Mouse (Mus musculus) heart, postnatal 0 days (tissue): ENCODE measurements around the gene Eps15l1. TPM values are rescaled to one million over a fixed set of nuclear protein-coding genes. Genes with fewer than 3 reads are reported as not detected.
A peak's percentile ranks its signal among the peaks of the same experiment; 100 is the strongest.

Experiments
- ATAC-seq: fragments of 200-750 bp; cut with Nextera tagmentation; 2 replicates; pipeline ENCODE4 v1.8.0; 2017; ENCODE audit warnings: low read depth, moderate number of reproducible peaks, moderate library complexity; ENCODE audit not compliant: insufficient read depth
- DNase-seq: peaks from one replicate; pipeline ENCODE4 v3.0.0-alpha.2; 2016; ENCODE audit warnings: low spot score
- H3K27ac ChIP-seq: fragments of 300-500 bp; sonication (generic); 2 replicates; pipeline ENCODE4 v1.5.1; 2014; ENCODE audit warnings: low read depth, mild to moderate bottlenecking
- H3K27me3 ChIP-seq: fragments of 300-500 bp; sonication (generic); 2 replicates; pipeline ENCODE4 v1.6.1; 2014; ENCODE audit warnings: low read length, mixed read lengths; ENCODE audit not compliant: control insufficient read depth, insufficient read depth
- H3K36me3 ChIP-seq: fragments of 300-500 bp; sonication (generic); replicated peaks from 2 replicates; pipeline ENCODE4 v1.6.1; 2014; ENCODE audit warnings: low read length, mixed read lengths; ENCODE audit not compliant: control insufficient read depth, insufficient read depth
- H3K4me1 ChIP-seq: fragments of 300-500 bp; sonication (generic); 2 replicates; pipeline ENCODE4 v1.6.1; 2014; ENCODE audit warnings: antibody characterized with exemption; ENCODE audit not compliant: control insufficient read depth, insufficient read depth
- H3K4me2 ChIP-seq: fragments of 300-500 bp; sonication (generic); 2 replicates; pipeline ENCODE4 v1.6.1; 2014; ENCODE audit warnings: low read depth, mild to moderate bottlenecking, low read length, moderate library complexity
- H3K4me3 ChIP-seq: fragments of 300-500 bp; sonication (generic); 2 replicates; pipeline ENCODE4 v1.5.1; 2014; ENCODE audit warnings: low read depth, low read length
- H3K9ac ChIP-seq: fragments of 300-500 bp; sonication (generic); replicated peaks from 2 replicates; pipeline ENCODE4 v1.6.1; 2014; ENCODE audit warnings: low read depth, low read length, mixed read lengths
- H3K9me3 ChIP-seq: fragments of 300-500 bp; sonication (generic); replicated peaks from 2 replicates; pipeline ENCODE4 v1.6.1; 2016; ENCODE audit warnings: low read length; ENCODE audit not compliant: control insufficient read depth
- CTCF ChIP-seq: IDR thresholded peaks from 2 replicates; pipeline ENCODE4 v1.5.1; 2016; ENCODE audit warnings: antibody characterized with exemption, control low read depth, low read depth
- EP300 ChIP-seq: IDR thresholded peaks from 2 replicates; pipeline ENCODE4 v1.6.1; 2016; ENCODE audit warnings: antibody characterized with exemption, low read depth
- WGBS: fragments of 180-500 bp; shearing (Covaris S2); extraction: QIAGEN DNeasy Blood & Tissue Kit; methylation state at CpG from one replicate; pipeline ENCODE4 v1.1.7; 2014; 5-methylcytosine and 5-hydroxymethylcytosine counted together
- polyA plus RNA-seq: library from polyadenylated mRNA; unstranded; fragments of >200 nt; fragmentation: Nextera tagmentation; extraction: Ambion mirVana; gene quantifications from 2 replicates; pipeline ENCODE4 v1.2.1, GENCODE M21; 2015
- total RNA-seq: library from RNA; depleted of rRNA; stranded (reverse); fragments of >200 nt; gene quantifications from 2 replicates; pipeline ENCODE4 v1.2.3, GENCODE M21; 2014; ENCODE audit warnings: low replicate concordance

Eps15l1 gene
- total and polyA plus RNA-seq, 2 experiments from 2014 or later = 24.9 to 52.7 TPM

DNA sequence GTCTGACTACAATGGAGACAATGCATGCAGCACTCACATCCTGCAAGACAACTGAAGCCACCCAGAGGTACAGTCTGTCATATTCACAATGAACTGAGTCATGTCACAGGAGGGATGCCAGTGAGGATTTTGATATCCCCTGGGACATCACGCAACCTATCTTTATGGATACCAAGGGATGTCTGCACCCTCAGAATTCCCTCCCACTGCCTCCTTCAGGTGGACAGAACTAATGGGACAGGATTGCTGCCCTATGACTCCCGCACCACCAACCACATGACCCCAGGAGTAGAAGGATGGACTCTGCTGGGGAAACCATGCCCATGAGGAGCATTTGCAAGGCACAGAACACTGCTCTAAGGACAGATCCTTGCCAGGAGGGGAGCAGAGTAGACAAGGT is 54.8 kb downstream of the Eps15l1 start:
- ATAC-seq (no peak), DNase-seq (no peak)
- Histone ChIP-seq H3K27ac (no peak overlapping the region), H3K9me3 (no peaks in the 10 kb centered on the region), H3K9ac (no peak overlapping the region), H3K4me3 (no peak overlapping the region), H3K4me2 (no peak overlapping the region), H3K27me3 (no peaks in the 10 kb centered on the region), H3K4me1 (0 out of 2 replicates have a peak, but pooled peaks cover 6% of the 10 kb centered on the region), H3K36me3 (peaks cover 93% of the 10 kb centered on the region)
- TF ChIP-seq CTCF (no peak), EP300 (no peak)
- 94% methylated on average over 2 of the region's 2 CpGs for WGBS

DNA sequence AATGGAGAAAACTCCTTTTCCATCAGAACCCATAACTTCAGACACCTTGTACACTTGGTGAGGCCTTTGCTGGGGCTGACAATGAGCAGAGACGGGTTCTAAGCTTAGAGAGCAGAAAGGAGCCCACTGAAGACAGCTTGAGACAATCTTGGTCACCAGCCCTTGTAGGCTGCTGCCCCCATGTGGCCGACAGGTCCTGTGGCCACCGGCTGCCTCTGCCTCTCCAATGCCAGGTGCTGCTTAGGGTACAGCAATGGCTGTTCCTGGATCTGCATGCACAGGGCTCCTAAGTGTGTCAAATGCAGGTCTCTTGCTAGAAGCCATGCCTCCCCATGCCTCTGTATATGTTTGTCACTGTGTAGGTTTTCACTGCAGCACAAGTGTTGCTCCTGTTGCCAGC is 55.4 kb downstream of the Eps15l1 start:
- Histone ChIP-seq H3K4me2 (no peak overlapping the region), H3K9me3 (no peaks in the 10 kb centered on the region), H3K9ac (0 out of 2 replicates have a peak overlapping the region, but pooled peaks have one; percentile 2), H3K36me3 (peaks cover 90% of the 10 kb centered on the region), H3K4me3 (no peak overlapping the region), H3K27ac (no peak overlapping the region), H3K27me3 (no peaks in the 10 kb centered on the region), H3K4me1 (0 out of 2 replicates have a peak, but pooled peaks cover 6% of the 10 kb centered on the region)
- ATAC-seq = peak; percentile 76
- 12% methylated on average over 3 of the region's 3 CpGs for WGBS
- TF ChIP-seq EP300 = 0 out of 2 replicates have a peak, but pooled peaks have one; percentile 42
- peak; percentile 97 for TF ChIP-seq CTCF
- DNase-seq = peak; percentile 80

DNA sequence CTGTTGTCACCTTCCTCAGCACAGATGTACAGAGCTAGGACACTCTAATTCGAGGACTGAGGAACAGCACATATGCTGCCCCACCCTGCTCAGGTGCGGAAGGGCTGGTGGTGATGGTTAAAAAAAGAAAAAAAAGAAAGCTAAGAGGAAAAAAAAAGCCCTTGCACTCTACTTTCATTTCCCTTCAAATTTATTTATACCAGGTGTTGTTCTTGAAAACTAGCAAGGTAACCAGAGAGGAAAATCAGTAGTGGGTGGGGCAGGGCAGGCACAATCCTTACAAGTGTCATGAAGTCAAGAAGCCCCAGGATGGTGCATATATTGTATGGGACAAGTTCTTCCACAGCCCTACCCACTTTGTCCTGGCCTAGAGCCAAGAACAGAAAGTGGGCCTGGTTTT is 56.2 kb downstream of the Eps15l1 start:
- no peak for ATAC-seq
- peaks cover 82% of the 10 kb centered on the region for H3K36me3 ChIP-seq
- DNase-seq = no peak

DNA sequence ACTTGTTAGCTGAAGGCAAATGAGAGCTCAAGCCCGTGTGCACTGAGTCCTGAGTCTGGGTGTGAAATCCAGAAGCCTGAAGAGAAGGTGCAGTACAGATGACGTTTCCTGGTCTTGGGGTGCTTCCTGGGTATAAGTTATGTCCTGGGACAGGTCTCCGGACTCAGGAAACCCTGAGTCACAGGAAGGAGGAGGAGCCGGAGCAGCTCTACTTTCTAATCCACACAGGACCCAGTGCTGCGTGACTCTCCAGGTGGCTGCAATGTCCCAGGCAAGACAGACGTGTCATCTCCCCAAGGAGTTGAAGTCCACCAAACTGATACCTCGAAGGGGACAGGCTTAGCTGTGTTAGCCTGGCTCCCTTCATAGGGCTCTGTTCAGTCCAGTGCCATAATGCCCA is 57.8 kb downstream of the Eps15l1 start:
- TF ChIP-seq EP300 (no peak), CTCF (no peak)
- peaks cover 82% of the 10 kb centered on the region for H3K36me3 ChIP-seq
- no peak overlapping the region for H3K27ac ChIP-seq
- 79% methylated on average over 7 of the region's 7 CpGs for WGBS
- H3K4me3 ChIP-seq = no peak overlapping the region
- ATAC-seq (no peak), DNase-seq (no peak)
- H3K4me1 ChIP-seq = 0 out of 2 replicates have a peak, but pooled peaks cover 6% of the 10 kb centered on the region
- H3K27me3 ChIP-seq = no peaks in the 10 kb centered on the region
- no peak overlapping the region for H3K4me2 ChIP-seq
- no peak overlapping the region for H3K9ac ChIP-seq
- no peaks in the 10 kb centered on the region for H3K9me3 ChIP-seq

More for the DNA sequence above, 56.2 kb downstream of the Eps15l1 start:
- Histone ChIP-seq H3K9ac (peak overlapping the region; percentile 2; the same call in 1 of the 2 replicates), H3K27me3 (no peaks in the 10 kb centered on the region), H3K27ac (no peak overlapping the region), H3K9me3 (no peaks in the 10 kb centered on the region), H3K4me2 (no peak overlapping the region), H3K4me3 (no peak overlapping the region), H3K4me1 (0 out of 2 replicates have a peak, but pooled peaks cover 6% of the 10 kb centered on the region)
- TF ChIP-seq CTCF = no peak
- 96% methylated on average over 2 of the region's 2 CpGs for WGBS

DNA sequence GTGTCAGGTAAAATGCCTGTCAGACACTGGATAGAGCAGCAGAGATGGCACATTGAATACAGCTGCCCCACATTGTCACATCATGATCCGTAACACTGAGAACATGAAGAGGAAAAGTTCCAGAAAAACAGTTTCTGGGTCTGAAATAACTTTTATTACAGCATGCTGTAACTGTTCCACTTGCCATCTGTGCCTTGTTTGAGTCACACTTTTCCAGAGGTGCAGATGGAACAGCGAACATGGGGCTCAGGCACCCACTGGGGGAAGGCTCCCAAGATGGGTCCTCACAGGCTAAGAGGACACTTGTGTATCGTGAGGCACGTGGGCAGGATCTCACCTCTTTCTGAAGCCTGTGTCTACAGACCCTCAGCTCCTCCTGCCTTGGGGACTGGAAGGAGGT is 58.5 kb downstream of the Eps15l1 start:
- no peaks in the 10 kb centered on the region for H3K9me3 ChIP-seq
- H3K27me3 ChIP-seq = no peaks in the 10 kb centered on the region
- ATAC-seq (no peak), DNase-seq (no peak)
- no peak overlapping the region for H3K27ac ChIP-seq
- H3K4me2 ChIP-seq = no peak overlapping the region
- 91% methylated on average over 4 of the region's 4 CpGs for WGBS
- H3K4me1 ChIP-seq = 0 out of 2 replicates have a peak, but pooled peaks cover 6% of the 10 kb centered on the region
- TF ChIP-seq CTCF = no peak
- TF ChIP-seq EP300 = no peak
- H3K9ac ChIP-seq = no peak overlapping the region
- peaks cover 82% of the 10 kb centered on the region for H3K36me3 ChIP-seq
- H3K4me3 ChIP-seq = no peak overlapping the region

DNA sequence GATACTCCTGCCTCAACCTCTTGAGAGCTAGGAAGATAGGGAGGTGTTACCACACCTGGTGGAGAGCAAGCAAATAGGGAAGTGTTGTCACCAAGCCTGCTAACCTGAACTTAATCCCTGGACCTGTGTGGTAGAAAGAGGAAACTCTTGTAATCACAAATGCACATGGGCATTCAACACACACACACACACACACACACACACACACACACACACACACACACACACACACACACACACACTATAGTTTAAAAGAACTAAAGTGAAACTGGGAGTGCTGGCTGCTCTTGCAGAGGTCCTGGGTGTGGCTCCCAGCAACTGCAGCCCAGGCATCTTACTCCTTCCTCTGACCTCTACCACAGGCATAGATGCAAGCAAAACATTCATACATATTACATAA is 61.1 kb downstream of the Eps15l1 start:
- no peak for DNase-seq
- TF ChIP-seq EP300 (no peak), CTCF (no peak)
- Histone ChIP-seq H3K9me3 (no peaks in the 10 kb centered on the region), H3K27ac (no peak overlapping the region), H3K4me1 (0 out of 2 replicates have a peak, but pooled peaks cover 3% of the 10 kb centered on the region), H3K36me3 (peaks cover 85% of the 10 kb centered on the region), H3K4me3 (no peak overlapping the region), H3K4me2 (no peak overlapping the region), H3K27me3 (no peaks in the 10 kb centered on the region), H3K9ac (no peak overlapping the region)
- no peak for ATAC-seq
